Mouse (Mus musculus) adrenal gland, adult 8-10 months (tissue): ENCODE data around the gene Smc5. TPM values are rescaled to one million over a fixed set of nuclear protein-coding genes. Genes with fewer than 3 reads are reported as not detected.

Experiments used
- DNase-seq: peaks from one replicate; pipeline ENCODE4 v3.0.0; 2022
- total RNA-seq, 4 experiments: library from RNA; stranded (reverse); gene quantifications; 2 replicates each; pipeline ENCODE4 v1.2.4; 2022

Gene Smc5
- total RNA-seq: 10 to 100 TPM; 23.3 to 47.4 (median 32.1) TPM

- DNase-seq: peak; percentile 84
Observed at GRCm38 (mm10) chr19:23273355-23274053, at the start of gene Smc5. TSS of gene Smc5 (minus strand) at chr19:23273897.

- no peak for DNase-seq
Observed at GRCm38 (mm10) chr19:23323107-23323506, 49.4 kb upstream of the Smc5 start.

- DNase-seq: no peak
Observed at GRCm38 (mm10) chr19:23317989-23318358, 44.3 kb upstream of the Smc5 start.

- DNase-seq: no peak
Observed at GRCm38 (mm10) chr19:23317295-23317988, 43.7 kb upstream of the Smc5 start.

- no peak for DNase-seq
Observed at GRCm38 (mm10) chr19:23316851-23317250, 43.2 kb upstream of the Smc5 start.

DNA sequence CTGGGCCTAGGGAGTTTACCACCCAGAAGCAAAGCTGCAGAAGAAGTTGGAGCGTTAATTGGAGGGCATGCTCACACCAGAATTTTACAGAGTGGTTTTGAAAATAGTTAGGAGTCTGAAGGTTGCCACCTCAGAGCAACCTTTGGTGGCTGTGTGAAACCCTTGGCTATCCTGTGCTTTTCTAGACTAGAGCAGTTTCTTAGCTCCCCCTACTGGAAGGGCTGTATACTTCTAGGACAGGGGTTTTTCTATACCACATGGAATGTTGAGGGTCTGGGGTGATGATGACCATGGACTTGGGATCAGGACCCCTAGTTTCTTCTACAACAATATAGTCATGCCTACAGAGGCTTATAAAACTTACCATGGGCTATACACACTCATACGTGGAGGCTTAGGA lies 36.3 kb upstream of the Smc5 start:
- DNase-seq: no peak

GRCm38 (mm10) chr19:23306671-23307070 lies 33.0 kb upstream of the Smc5 start:
- no peak for DNase-seq

DNA sequence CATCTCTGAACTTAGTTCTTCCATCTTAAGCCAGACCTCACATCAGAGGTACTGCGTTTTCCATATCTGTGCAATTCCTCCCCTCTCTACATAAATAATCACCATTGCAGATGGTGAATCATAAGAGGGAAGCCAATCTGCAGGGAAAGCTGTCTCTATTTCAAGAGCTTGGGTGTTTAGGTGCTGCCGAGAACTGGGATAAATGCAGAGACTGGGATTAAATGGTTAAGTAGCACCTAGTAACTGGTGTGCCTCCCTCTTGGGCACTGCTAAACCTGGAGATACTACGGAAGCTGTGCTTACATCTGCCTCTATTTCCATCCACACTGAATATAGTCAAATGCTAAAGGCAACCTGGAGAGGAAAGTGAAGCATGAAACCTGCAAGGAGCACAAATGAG lies 26.3 kb upstream of the Smc5 start:
- DNase-seq: no peak

GRCm38 (mm10) chr19:23298917-23299316 lies 25.2 kb upstream of the Smc5 start:
- DNase-seq: no peak

DNA sequence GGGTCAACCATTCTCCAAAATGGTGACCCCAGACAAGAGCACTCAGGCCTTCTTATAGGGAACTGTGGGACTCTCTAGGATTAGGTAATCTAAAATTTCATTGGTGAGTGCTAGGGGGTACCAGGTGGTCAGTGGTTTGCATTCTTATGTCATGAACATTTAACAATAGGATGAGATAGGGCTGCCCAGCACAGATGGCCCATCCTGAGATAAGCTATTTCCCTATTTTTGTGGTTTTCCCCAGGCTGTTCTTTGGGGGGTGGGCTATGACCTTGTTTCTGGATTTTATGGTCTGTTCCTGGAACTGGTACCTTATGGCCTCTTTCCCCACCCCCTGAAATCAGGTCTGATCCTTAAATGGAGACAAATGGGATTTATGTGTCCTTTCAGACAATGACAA lies 23.5 kb upstream of the Smc5 start:
- DNase-seq: no peak

DNA sequence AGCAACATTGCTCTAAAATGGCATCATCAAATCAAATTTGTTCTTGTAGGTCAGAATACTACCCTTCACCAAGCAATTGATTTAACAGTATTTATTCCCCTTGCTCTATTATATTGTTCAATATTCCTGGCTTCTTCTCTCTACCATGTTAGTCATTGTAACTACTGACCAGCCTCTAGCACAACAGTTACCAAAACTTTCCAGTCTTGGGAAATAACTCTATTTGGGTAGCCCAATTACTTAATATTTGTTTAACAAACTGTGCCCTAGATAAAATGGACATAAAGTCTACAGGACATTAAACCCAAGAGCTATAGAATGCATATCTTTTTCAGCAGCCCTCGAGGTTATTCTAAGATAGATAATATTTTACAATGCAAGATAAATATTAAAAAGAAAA lies 15.6 kb upstream of the Smc5 start:
- DNase-seq: no peak

GRCm38 (mm10) chr19:23281911-23282660 lies 8.4 kb upstream of the Smc5 start:
- DNase-seq: no peak

GRCm38 (mm10) chr19:23274054-23274724 lies 492 bp upstream of the Smc5 start:
- no peak for DNase-seq

DNA sequence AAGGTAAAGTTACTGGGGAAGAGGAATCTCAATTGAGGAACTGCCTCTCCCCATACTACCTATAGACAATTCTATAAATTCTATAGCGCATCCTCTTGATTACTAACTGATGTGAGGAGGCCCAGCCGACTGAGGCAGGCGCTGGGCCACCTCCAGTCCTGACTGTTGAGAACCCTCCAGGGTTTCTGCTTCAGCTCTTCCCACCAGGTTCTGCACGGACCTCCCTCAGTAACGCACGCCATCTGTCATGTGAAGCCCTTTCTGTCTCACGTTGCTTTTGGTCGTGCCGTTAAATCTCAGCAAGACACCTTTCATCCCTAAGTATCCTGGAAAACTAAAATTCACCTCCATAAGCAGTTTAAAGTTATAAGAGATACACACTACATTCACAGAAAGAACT lies 16.9 kb downstream of the Smc5 start:
- DNase-seq: no peak

GRCm38 (mm10) chr19:23246473-23246872 lies 27.2 kb downstream of the Smc5 start:
- no peak for DNase-seq

DNA sequence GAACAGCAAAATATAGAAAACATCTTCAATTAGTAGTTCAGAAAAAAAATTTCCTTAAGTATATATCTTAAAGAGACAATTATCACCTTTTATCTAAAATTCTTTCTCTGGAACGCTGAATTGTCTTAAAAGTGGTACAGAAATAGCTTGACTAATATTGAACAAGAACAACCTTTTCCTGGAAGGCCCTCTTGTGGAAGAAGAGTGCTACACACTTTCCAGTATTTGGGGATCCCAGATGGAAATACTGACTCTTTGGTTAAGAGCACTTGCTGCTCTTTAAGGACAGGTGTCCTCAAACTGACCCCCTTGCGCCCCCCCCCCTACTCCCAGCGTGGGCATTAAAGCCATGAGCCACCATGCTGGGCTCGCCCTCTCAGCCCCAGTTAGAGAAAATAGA lies 48.6 kb downstream of the Smc5 start:
- no peak for DNase-seq

DNA sequence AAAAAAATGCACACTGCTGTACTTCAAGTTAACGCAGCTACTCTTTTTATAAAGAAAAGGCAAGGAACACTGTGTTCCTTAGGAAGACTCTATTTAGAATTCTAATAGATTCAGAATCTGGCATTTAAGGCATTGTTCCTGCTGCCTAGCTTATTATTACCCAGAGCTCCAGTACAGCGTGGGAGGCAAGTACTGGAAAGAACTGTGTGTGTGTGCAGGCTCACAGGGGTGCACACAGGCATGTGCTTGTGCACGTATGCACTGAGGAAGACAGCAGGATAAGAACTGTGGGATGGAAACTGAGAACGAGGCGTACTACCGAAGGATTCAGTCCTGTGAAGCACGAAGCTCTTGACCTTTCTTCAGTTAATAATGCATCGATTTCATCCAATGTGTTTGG lies 59.4 kb downstream of the Smc5 start:
- DNase-seq: no peak

GRCm38 (mm10) chr19:23211325-23211724 lies 62.4 kb downstream of the Smc5 start:
- DNase-seq: no peak

GRCm38 (mm10) chr19:23203505-23204053 lies 70.1 kb downstream of the Smc5 start:
- no peak for DNase-seq

DNA sequence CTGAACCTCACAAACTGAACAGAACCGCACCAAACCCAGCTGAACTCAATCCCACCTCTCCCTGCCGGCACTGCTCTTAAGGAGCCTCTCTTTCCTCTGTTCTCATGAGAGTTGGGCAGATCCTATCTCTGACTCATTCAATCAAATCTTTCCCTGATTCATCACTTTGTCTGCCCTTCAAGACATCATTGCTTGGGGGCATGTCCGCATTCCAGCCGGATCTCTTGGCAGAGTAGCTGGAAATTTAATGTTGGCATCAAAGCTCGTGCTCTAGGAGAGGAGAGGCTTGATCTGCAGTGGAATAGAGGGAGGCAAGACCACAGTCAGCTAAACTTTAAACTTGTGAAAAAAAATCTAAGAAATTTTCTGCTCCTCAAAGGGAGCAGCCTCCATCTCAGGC lies 71.6 kb downstream of the Smc5 start:
- no peak for DNase-seq

DNA sequence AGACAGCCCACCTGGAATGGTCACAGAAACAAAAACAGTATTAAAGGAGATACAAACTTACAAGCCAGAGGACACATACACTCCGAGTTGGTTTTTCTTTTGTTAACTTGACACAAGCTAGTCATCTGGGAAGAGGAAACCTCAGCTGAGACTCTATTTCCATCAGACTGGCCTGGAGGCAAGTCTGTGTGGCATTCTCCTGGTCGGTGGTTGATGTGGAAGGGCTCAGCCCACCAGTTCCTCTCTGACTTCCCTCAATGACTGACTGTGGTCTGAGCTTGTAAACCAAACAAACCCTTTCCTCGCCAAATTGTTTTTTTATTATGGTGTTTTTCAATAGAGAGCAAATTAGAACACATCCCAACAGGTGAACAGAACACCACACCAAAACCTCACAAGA lies 80.6 kb downstream of the Smc5 start:
- no peak for DNase-seq

DNA sequence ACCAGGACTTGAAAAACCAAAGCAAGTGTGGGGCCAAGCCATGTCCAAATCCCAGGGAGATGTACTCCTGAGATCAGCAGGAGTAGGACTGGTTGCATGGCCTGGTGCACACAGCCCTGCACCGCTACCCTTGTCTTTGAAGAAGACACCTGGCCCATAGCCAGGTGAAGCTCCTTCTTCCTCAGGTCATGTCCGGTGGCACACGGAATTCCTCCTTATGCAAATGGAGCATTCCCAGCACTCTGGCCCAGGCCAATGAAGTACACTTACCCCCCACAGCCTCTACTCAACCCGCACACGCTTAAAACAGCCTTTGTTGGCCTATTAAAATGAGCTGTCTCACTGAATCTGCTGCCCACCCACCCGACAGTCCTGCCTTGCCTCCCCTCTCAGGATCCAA lies 82.2 kb downstream of the Smc5 start:
- no peak for DNase-seq

GRCm38 (mm10) chr19:23189744-23190143 lies 84.0 kb downstream of the Smc5 start:
- no peak for DNase-seq
